In genomic region chr4:126324861-126325260, GRCm38 (mm10) we compare ENCODE assay signal across 9 mouse cellular contexts. TPM values are rescaled to one million over a fixed set of nuclear protein-coding genes. Genes with fewer than 3 reads are reported as not detected.
A peak's percentile ranks its signal among the peaks of the same experiment; 100 is the strongest.
DNase-seq lines count a peak whose midpoint lies in the region; ATAC-seq and TF ChIP-seq lines count a peak whose summit lies in the region.
"Had no signal": no experiment of that assay in that cellular context is flagged by ENCODE, and none has a peak within 500 bp of the region (broad histone marks: within the 10 kb centered on the region; RNA-seq: fewer than 3 reads in every experiment).

No protein-coding gene starts in this region.

- no peak overlapping the region for H3K27ac ChIP-seq in kidney, embryonic 14.5 days (ENCODE audit: low read depth, low read length)
- H3K27ac ChIP-seq in embryonic facial prominence, embryonic 10.5 days (replicated peaks): no peak overlapping the region
- peak overlapping the region; percentile 19 for H3K27ac ChIP-seq in embryonic facial prominence, embryonic 15.5 days (replicated peaks)
- H3K27ac ChIP-seq in limb, embryonic 14.5 days (replicated peaks; ENCODE audit: low read depth, low read length): peak overlapping the region; percentile 63

- TF ChIP-seq POLR2A in limb, embryonic 14.5 days (IDR thresholded peaks at IDR 0.05; ENCODE audit: borderline replicate concordance, extremely low read depth, insufficient read depth, insufficient read length): no peak

- H3K9ac ChIP-seq in kidney, embryonic 14.5 days (ENCODE audit: low read depth, low read length): no peak overlapping the region
- H3K9ac ChIP-seq in embryonic facial prominence, embryonic 15.5 days: no peak overlapping the region
- no peak overlapping the region; the same call in 1 of the 2 replicates for H3K9ac ChIP-seq in limb, embryonic 14.5 days (ENCODE audit: low read depth, low read length, severe bottlenecking)

- no peak for DNase-seq in kidney, postnatal 14 days
- DNase-seq in embryonic facial prominence, embryonic 10.5 days (ENCODE audit: low spot score): peak; percentile 20
- DNase-seq in limb, embryonic 14.5 days (ENCODE audit: low spot score): peak; percentile 62
- DNase-seq in right cerebral cortex, postnatal 36 days (ENCODE audit: low spot score in 2 of 2): no peak
- no peak for DNase-seq in spleen, postnatal 10 days (ENCODE audit: low spot score in 2 of 2)
- DNase-seq in right cerebral cortex, postnatal 14 days: no peak

- peak overlapping the region; percentile 37; the same call in 1 of the 2 replicates for H3K4me2 ChIP-seq in kidney, embryonic 14.5 days (replicated peaks; ENCODE audit: low read depth, low read length)
- peak overlapping the region; percentile 45 for H3K4me2 ChIP-seq in embryonic facial prominence, embryonic 15.5 days (replicated peaks)
- peak overlapping the region; percentile 44 for H3K4me2 ChIP-seq in limb, embryonic 14.5 days (replicated peaks; ENCODE audit: low read depth, low read length, severe bottlenecking)

- no peak for ATAC-seq in kidney, embryonic 14.5 days (ENCODE audit: low FRiP score, low TSS enrichment)
- peak; percentile 37; the same call in 1 of the 2 replicates for ATAC-seq in embryonic facial prominence, embryonic 15.5 days (ENCODE audit: insufficient number of reproducible peaks, low FRiP score, low TSS enrichment, low read depth)
- ATAC-seq in limb, embryonic 14.5 days (ENCODE audit: low FRiP score, low read depth): peak; percentile 41
- ATAC-seq: inflammation-experienced regulatory T-cells, adult 6 months had no signal

- H3K36me3 ChIP-seq in kidney, embryonic 14.5 days (ENCODE audit: control insufficient read depth, insufficient read depth, low read length): no peaks in the 10 kb centered on the region
- H3K36me3 ChIP-seq in embryonic facial prominence, embryonic 10.5 days (replicated peaks): peaks cover 1% of the 10 kb centered on the region
- no peaks in the 10 kb centered on the region for H3K36me3 ChIP-seq in embryonic facial prominence, embryonic 15.5 days
- no peaks in the 10 kb centered on the region for H3K36me3 ChIP-seq in limb, embryonic 14.5 days (ENCODE audit: control insufficient read depth, insufficient read depth, low read length)

- no peaks in the 10 kb centered on the region for H3K9me3 ChIP-seq in kidney, embryonic 14.5 days (ENCODE audit: control insufficient read depth, low read length)
- no peaks in the 10 kb centered on the region for H3K9me3 ChIP-seq in embryonic facial prominence, embryonic 10.5 days
- H3K9me3 ChIP-seq in embryonic facial prominence, embryonic 15.5 days (replicated peaks): no peaks in the 10 kb centered on the region
- no peaks in the 10 kb centered on the region for H3K9me3 ChIP-seq in limb, embryonic 14.5 days (ENCODE audit: control insufficient read depth, low read length)

- H3K27me3 ChIP-seq in kidney, embryonic 14.5 days (ENCODE audit: control insufficient read depth, insufficient read depth, low read length): peaks cover 8% of the 10 kb centered on the region; the same call in 1 of the 2 replicates
- H3K27me3 ChIP-seq in embryonic facial prominence, embryonic 10.5 days (replicated peaks; ENCODE audit: low read depth, poor library complexity, severe bottlenecking): peaks cover 43% of the 10 kb centered on the region
- H3K27me3 ChIP-seq in embryonic facial prominence, embryonic 15.5 days: no peaks in the 10 kb centered on the region
- no peaks in the 10 kb centered on the region for H3K27me3 ChIP-seq in limb, embryonic 14.5 days (ENCODE audit: control insufficient read depth, insufficient read depth, low read length)

- 24% methylated on average over 13 of the region's 13 CpGs for WGBS in kidney, embryonic 14.5 days
- 23% methylated on average over 13 of the region's 13 CpGs for WGBS in embryonic facial prominence, embryonic 10.5 days
- 20% methylated on average over 13 of the region's 13 CpGs for WGBS in embryonic facial prominence, embryonic 15.5 days
- 18% methylated on average over 13 of the region's 13 CpGs for WGBS in limb, embryonic 14.5 days

- H3K4me1 ChIP-seq in kidney, embryonic 14.5 days (ENCODE audit: control insufficient read depth, insufficient read depth, low read length): peaks cover 7% of the 10 kb centered on the region; the same call in 1 of the 2 replicates
- H3K4me1 ChIP-seq in embryonic facial prominence, embryonic 10.5 days: peaks cover 31% of the 10 kb centered on the region
- H3K4me1 ChIP-seq in embryonic facial prominence, embryonic 15.5 days: peaks cover 35% of the 10 kb centered on the region
- H3K4me1 ChIP-seq in limb, embryonic 14.5 days (ENCODE audit: control insufficient read depth, insufficient read depth, low read length): peaks cover 29% of the 10 kb centered on the region

- H3K4me3 ChIP-seq in kidney, embryonic 14.5 days (ENCODE audit: low read length): no peak overlapping the region; the same call in 1 of the 2 replicates
- peak overlapping the region; percentile 21; the same call in 1 of the 2 replicates for H3K4me3 ChIP-seq in embryonic facial prominence, embryonic 10.5 days
- H3K4me3 ChIP-seq in embryonic facial prominence, embryonic 15.5 days (replicated peaks): peak overlapping the region; percentile 26
- H3K4me3 ChIP-seq in limb, embryonic 14.5 days (replicated peaks; ENCODE audit: low read length): peak overlapping the region; percentile 20

RNA-seq across cellular contexts. Expression of gene Tekt2, which starts 0.6 kb away (rescaled TPM):
- 2.2 and 5.1 TPM in 2 replicates for polyA plus RNA-seq in kidney, embryonic 14.5 days (2014; fragmentation: Nextera tagmentation; extraction: Ambion mirVana)
- polyA plus RNA-seq in embryonic facial prominence, embryonic 10.5 days (2016; fragmentation: Nextera tagmentation; extraction: Ambion mirVana): 1.4 TPM in 2 replicates
- polyA plus RNA-seq in embryonic facial prominence, embryonic 15.5 days (2015; fragmentation: Nextera tagmentation; extraction: Ambion mirVana): 18.4 and 26.5 TPM in 2 replicates
- polyA plus RNA-seq in limb, embryonic 14.5 days (2012; rRNA removed): 48.9 and 52.5 TPM in 2 replicates
- 14.4 and 18.7 TPM in 2 replicates for polyA plus RNA-seq in limb, embryonic 14.5 days (2014; fragmentation: Nextera tagmentation; extraction: Ambion mirVana)
- polyA plus RNA-seq: inflammation-experienced regulatory T-cells, adult 6 months had no signal

RNA-seq across cellular contexts. Expression of gene Adprhl2, which starts 3.4 kb away (rescaled TPM):
- 53.0 and 57.6 TPM in 2 replicates for polyA plus RNA-seq in kidney, embryonic 14.5 days (2014; fragmentation: Nextera tagmentation; extraction: Ambion mirVana)
- polyA plus RNA-seq in embryonic facial prominence, embryonic 10.5 days (2016; fragmentation: Nextera tagmentation; extraction: Ambion mirVana): 92.3 and 93.2 TPM in 2 replicates
- polyA plus RNA-seq in embryonic facial prominence, embryonic 15.5 days (2015; fragmentation: Nextera tagmentation; extraction: Ambion mirVana): 83.5 and 89.3 TPM in 2 replicates
- polyA plus RNA-seq in limb, embryonic 14.5 days (2012; rRNA removed): 66.3 and 77.4 TPM in 2 replicates
- polyA plus RNA-seq in limb, embryonic 14.5 days (2014; fragmentation: Nextera tagmentation; extraction: Ambion mirVana): 59.9 and 69.1 TPM in 2 replicates

RNA-seq across cellular contexts. Expression of gene Col8a2, which starts 38.3 kb away (rescaled TPM):
- polyA plus RNA-seq in kidney, embryonic 14.5 days (2014; fragmentation: Nextera tagmentation; extraction: Ambion mirVana): 5.5 and 6.8 TPM in 2 replicates
- polyA plus RNA-seq in embryonic facial prominence, embryonic 10.5 days (2016; fragmentation: Nextera tagmentation; extraction: Ambion mirVana): 7.3 and 11.2 TPM in 2 replicates
- polyA plus RNA-seq in embryonic facial prominence, embryonic 15.5 days (2015; fragmentation: Nextera tagmentation; extraction: Ambion mirVana): 48.6 and 60.1 TPM in 2 replicates
- 50.3 and 57.4 TPM in 2 replicates for polyA plus RNA-seq in limb, embryonic 14.5 days (2012; rRNA removed)
- polyA plus RNA-seq in limb, embryonic 14.5 days (2014; fragmentation: Nextera tagmentation; extraction: Ambion mirVana): 74.6 and 75.4 TPM in 2 replicates
- polyA plus RNA-seq: inflammation-experienced regulatory T-cells, adult 6 months had no signal

Comparison
In these comparisons a context has a peak if more than half of its experiments do, and no peak if none do; other contexts are left out.
1. H3K27ac ChIP-seq: peak in embryonic facial prominence, embryonic 15.5 days (single experiment) and limb, embryonic 14.5 days (single experiment); none in kidney, embryonic 14.5 days (single experiment) and embryonic facial prominence, embryonic 10.5 days (single experiment).
2. DNase-seq: peak in embryonic facial prominence, embryonic 10.5 days (single experiment) and limb, embryonic 14.5 days (single experiment); none in kidney, postnatal 14 days (single experiment), right cerebral cortex, postnatal 36 days (0 of 2), spleen, postnatal 10 days (0 of 2) and right cerebral cortex, postnatal 14 days (single experiment).
3. Peak in every context shown above with its lines, with median percentiles within 50 percentile points of each other: H3K4me2 ChIP-seq.